Mouse (Mus musculus): ENCODE data around the gene Dab2. TPM values are rescaled to one million over a fixed set of nuclear protein-coding genes. Genes with fewer than 3 reads are reported as not detected.

Dab2 gene
- polyA plus RNA-seq, 1 experiment, result 21.4 TPM

DNA sequence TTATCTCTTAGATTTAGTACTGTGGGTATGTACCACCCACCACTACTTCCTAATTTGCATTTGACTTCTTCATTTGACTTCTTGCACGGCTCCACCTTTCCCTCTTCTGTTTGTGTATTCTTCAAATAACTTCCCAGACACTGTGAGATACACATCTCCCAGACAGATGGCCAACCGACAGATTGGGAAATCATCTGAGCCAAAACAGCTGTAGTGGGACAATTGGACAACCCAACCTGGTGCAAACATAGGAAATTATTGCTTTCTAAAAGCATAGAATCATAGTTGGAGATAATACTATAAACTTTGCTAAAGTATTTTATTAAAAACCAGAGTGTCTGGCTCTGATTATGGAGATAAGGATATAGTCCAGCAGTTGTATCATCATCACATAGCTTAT lies 3.5 kb upstream of the Dab2 start:
- Histone ChIP-seq H3K9me3 (replicated peaks; ENCODE audit: control insufficient read depth, insufficient read depth, low read length, poor library complexity, severe bottlenecking) (no peaks in the 10 kb centered on the region), H3K4me3 (ENCODE audit: low read depth, low read length) (no peak overlapping the region), H3K27ac (ENCODE audit: insufficient read depth, low read length) (no peak overlapping the region), H3K27me3 (ENCODE audit: control insufficient read depth, insufficient read depth, low read length, poor library complexity, severe bottlenecking) (no peaks in the 10 kb centered on the region), H3K36me3 (ENCODE audit: control insufficient read depth, insufficient read depth, low read length, poor library complexity, severe bottlenecking) (no peaks in the 10 kb centered on the region), H3K4me1 (ENCODE audit: control insufficient read depth, insufficient read depth, low read length) (no peaks in the 10 kb centered on the region), H3K9ac (ENCODE audit: low read depth, poor library complexity, severe bottlenecking) (no peak overlapping the region)
- TF ChIP-seq EP300 (IDR thresholded peaks at IDR 0.05; ENCODE audit: insufficient read depth, low read depth, low read length) (no peak), CTCF (IDR thresholded peaks at IDR 0.05; ENCODE audit: low read depth, low read length) (no peak), POLR2A (IDR thresholded peaks at IDR 0.05; ENCODE audit: insufficient read depth, low read length) (no peak)

DNA sequence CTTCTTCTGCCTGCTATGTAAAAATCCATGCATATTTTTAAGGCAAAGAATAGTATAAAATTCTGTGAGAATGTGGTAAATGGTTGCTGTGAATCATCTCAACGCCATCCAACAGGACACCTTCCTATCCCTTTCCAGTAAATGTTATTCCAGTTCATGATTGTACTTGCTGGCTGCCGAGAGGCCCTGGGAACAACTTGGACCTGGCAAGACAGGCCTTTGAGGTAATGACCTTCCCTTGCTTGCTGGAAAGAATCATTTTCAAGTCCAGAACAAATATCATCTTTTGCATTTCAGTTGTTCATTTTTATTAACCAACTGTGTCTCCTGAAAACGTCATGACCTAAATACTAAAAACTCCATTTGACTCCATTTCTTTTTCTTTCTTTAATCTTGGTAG lies 862 bp upstream of the Dab2 start:
- H3K27ac ChIP-seq (ENCODE audit: insufficient read depth, low read length), result no peak overlapping the region
- H3K36me3 ChIP-seq (ENCODE audit: control insufficient read depth, insufficient read depth, low read length, poor library complexity, severe bottlenecking), result no peaks in the 10 kb centered on the region
- no peak overlapping the region for H3K9ac ChIP-seq (ENCODE audit: low read depth, poor library complexity, severe bottlenecking)
- no peaks in the 10 kb centered on the region for H3K9me3 ChIP-seq (replicated peaks; ENCODE audit: control insufficient read depth, insufficient read depth, low read length, poor library complexity, severe bottlenecking)
- no peaks in the 10 kb centered on the region for H3K27me3 ChIP-seq (ENCODE audit: control insufficient read depth, insufficient read depth, low read length, poor library complexity, severe bottlenecking)
- H3K4me3 ChIP-seq (ENCODE audit: low read depth, low read length), result no peak overlapping the region
- no peak for TF ChIP-seq EP300 (IDR thresholded peaks at IDR 0.05; ENCODE audit: insufficient read depth, low read depth, low read length)
- no peak for TF ChIP-seq CTCF (IDR thresholded peaks at IDR 0.05; ENCODE audit: low read depth, low read length)
- TF ChIP-seq POLR2A (IDR thresholded peaks at IDR 0.05; ENCODE audit: insufficient read depth, low read length), result no peak
- H3K4me1 ChIP-seq (ENCODE audit: control insufficient read depth, insufficient read depth, low read length), result no peaks in the 10 kb centered on the region

DNA sequence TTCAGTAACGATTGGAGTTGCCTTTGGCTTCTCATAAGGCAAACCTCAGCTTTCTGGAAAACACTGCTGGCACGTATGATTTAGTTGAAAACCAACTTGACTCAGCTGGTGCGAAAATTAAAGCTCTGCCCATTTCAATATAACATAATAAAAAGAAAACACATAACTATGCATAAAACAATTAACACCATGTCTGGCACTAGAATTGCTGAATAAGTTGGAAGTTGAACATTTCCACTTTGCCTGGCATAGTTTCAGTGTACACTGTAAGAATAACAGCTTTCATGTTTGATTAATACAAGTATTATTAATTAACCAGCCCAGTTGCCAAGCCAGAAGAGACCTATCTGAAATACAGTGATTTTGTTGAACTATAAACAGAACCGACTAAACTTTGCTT lies 2.6 kb downstream of the Dab2 start:
- Histone ChIP-seq H3K4me1 (ENCODE audit: control insufficient read depth, insufficient read depth, low read length) (no peaks in the 10 kb centered on the region), H3K27me3 (ENCODE audit: control insufficient read depth, insufficient read depth, low read length, poor library complexity, severe bottlenecking) (no peaks in the 10 kb centered on the region), H3K36me3 (ENCODE audit: control insufficient read depth, insufficient read depth, low read length, poor library complexity, severe bottlenecking) (no peaks in the 10 kb centered on the region), H3K9me3 (replicated peaks; ENCODE audit: control insufficient read depth, insufficient read depth, low read length, poor library complexity, severe bottlenecking) (no peaks in the 10 kb centered on the region), H3K27ac (ENCODE audit: insufficient read depth, low read length) (no peak overlapping the region), H3K9ac (ENCODE audit: low read depth, poor library complexity, severe bottlenecking) (no peak overlapping the region), H3K4me3 (ENCODE audit: low read depth, low read length) (no peak overlapping the region)
- TF ChIP-seq EP300 (IDR thresholded peaks at IDR 0.05; ENCODE audit: insufficient read depth, low read depth, low read length) (no peak), POLR2A (IDR thresholded peaks at IDR 0.05; ENCODE audit: insufficient read depth, low read length) (no peak), CTCF (IDR thresholded peaks at IDR 0.05; ENCODE audit: low read depth, low read length) (no peak)

DNA sequence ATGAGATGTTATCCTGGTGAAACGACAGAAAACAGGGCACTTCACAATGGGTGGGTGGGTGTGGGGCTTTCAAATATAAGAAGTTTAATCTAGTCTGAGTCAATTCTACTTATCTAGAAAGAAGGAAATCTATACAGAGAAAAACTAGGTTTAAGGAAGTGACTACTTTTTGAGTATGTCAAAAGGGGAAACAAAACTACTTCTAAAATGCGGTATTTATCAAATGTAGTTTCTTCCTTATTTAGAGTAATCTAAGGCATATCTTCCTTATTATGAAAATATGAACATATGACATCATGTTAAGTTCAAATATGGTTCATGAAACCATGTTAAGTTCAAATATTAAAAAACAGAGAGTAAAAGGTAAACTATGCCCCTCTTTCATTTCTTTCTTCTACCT lies 4.2 kb downstream of the Dab2 start:
- Histone ChIP-seq H3K4me1 (ENCODE audit: control insufficient read depth, insufficient read depth, low read length) (no peaks in the 10 kb centered on the region), H3K36me3 (ENCODE audit: control insufficient read depth, insufficient read depth, low read length, poor library complexity, severe bottlenecking) (no peaks in the 10 kb centered on the region), H3K9ac (ENCODE audit: low read depth, poor library complexity, severe bottlenecking) (no peak overlapping the region), H3K9me3 (replicated peaks; ENCODE audit: control insufficient read depth, insufficient read depth, low read length, poor library complexity, severe bottlenecking) (no peaks in the 10 kb centered on the region), H3K27ac (ENCODE audit: insufficient read depth, low read length) (no peak overlapping the region), H3K27me3 (ENCODE audit: control insufficient read depth, insufficient read depth, low read length, poor library complexity, severe bottlenecking) (no peaks in the 10 kb centered on the region), H3K4me3 (ENCODE audit: low read depth, low read length) (no peak overlapping the region)
- TF ChIP-seq EP300 (IDR thresholded peaks at IDR 0.05; ENCODE audit: insufficient read depth, low read depth, low read length), result no peak
- no peak for TF ChIP-seq POLR2A (IDR thresholded peaks at IDR 0.05; ENCODE audit: insufficient read depth, low read length)
- no peak for TF ChIP-seq CTCF (IDR thresholded peaks at IDR 0.05; ENCODE audit: low read depth, low read length)

DNA sequence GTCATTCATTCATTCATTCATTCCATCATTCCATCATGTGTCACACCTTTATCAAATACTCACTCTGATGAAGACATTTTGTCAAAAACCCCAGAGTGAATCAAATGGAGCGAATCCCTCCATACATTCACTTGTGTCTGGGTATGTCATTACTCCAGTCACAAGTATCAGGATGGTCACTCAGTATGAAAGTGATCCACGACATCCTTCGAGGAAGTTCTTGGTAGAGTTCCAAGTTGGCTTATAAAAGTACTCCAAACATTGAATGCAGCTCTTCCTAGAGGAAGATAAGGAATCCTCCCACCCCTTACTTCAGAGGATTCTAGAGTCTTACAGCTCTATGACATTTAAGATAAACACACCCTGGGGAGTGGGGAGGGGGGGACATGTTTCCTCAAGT lies 10.0 kb downstream of the Dab2 start:
- Histone ChIP-seq H3K9ac (ENCODE audit: low read depth, poor library complexity, severe bottlenecking) (no peak overlapping the region), H3K27ac (ENCODE audit: insufficient read depth, low read length) (no peak overlapping the region), H3K27me3 (ENCODE audit: control insufficient read depth, insufficient read depth, low read length, poor library complexity, severe bottlenecking) (no peaks in the 10 kb centered on the region), H3K4me3 (ENCODE audit: low read depth, low read length) (no peak overlapping the region), H3K36me3 (ENCODE audit: control insufficient read depth, insufficient read depth, low read length, poor library complexity, severe bottlenecking) (no peaks in the 10 kb centered on the region), H3K4me1 (ENCODE audit: control insufficient read depth, insufficient read depth, low read length) (no peaks in the 10 kb centered on the region), H3K9me3 (replicated peaks; ENCODE audit: control insufficient read depth, insufficient read depth, low read length, poor library complexity, severe bottlenecking) (no peaks in the 10 kb centered on the region)
- TF ChIP-seq EP300 (IDR thresholded peaks at IDR 0.05; ENCODE audit: insufficient read depth, low read depth, low read length), result no peak
- TF ChIP-seq POLR2A (IDR thresholded peaks at IDR 0.05; ENCODE audit: insufficient read depth, low read length), result no peak
- TF ChIP-seq CTCF (IDR thresholded peaks at IDR 0.05; ENCODE audit: low read depth, low read length), result no peak

DNA sequence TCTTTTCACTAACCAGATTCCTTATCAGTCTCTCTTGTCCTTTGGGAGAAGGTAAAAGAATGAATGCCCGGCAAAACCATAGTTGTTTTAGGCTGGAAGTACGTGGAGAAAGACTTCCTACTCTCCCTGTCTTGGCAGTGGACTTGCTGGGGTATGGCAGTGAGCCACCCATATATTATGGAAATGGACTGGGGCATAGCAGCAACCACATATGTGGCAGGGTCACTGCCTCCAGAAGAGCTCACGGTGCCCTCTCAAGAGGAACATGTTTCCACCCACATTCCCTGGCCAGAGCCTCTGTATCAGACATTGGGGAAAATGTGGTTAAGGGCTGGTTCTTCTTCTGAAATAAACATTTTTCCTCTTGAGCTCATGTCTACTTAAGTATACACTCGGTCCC lies 10.8 kb downstream of the Dab2 start:
- Histone ChIP-seq H3K27ac (ENCODE audit: insufficient read depth, low read length) (no peak overlapping the region), H3K36me3 (ENCODE audit: control insufficient read depth, insufficient read depth, low read length, poor library complexity, severe bottlenecking) (no peaks in the 10 kb centered on the region), H3K4me3 (ENCODE audit: low read depth, low read length) (no peak overlapping the region), H3K4me1 (ENCODE audit: control insufficient read depth, insufficient read depth, low read length) (no peaks in the 10 kb centered on the region), H3K9ac (ENCODE audit: low read depth, poor library complexity, severe bottlenecking) (no peak overlapping the region), H3K9me3 (replicated peaks; ENCODE audit: control insufficient read depth, insufficient read depth, low read length, poor library complexity, severe bottlenecking) (no peaks in the 10 kb centered on the region), H3K27me3 (ENCODE audit: control insufficient read depth, insufficient read depth, low read length, poor library complexity, severe bottlenecking) (no peaks in the 10 kb centered on the region)
- TF ChIP-seq POLR2A (IDR thresholded peaks at IDR 0.05; ENCODE audit: insufficient read depth, low read length) (no peak), EP300 (IDR thresholded peaks at IDR 0.05; ENCODE audit: insufficient read depth, low read depth, low read length) (no peak), CTCF (IDR thresholded peaks at IDR 0.05; ENCODE audit: low read depth, low read length) (no peak)

All from ES-Bruce4 (cell line).